Mouse (Mus musculus) adipocyte (in vitro differentiated cells): ENCODE data around the gene D630045J12Rik.
A peak's percentile ranks its signal among the peaks of the same experiment; 100 is the strongest.

ENCODE experiments used
- DNase-seq: peaks from one replicate; pipeline ENCODE4 v3.0.0-alpha.2; 2016; ENCODE audit warnings: low spot score

D630045J12Rik gene

GRCm38 (mm10) chr6:38253736-38254641, at the start of gene D630045J12Rik:
Gene D630045J12Rik, minus strand, starts transcription at chr6:38254009.
- DNase-seq = peak; percentile 68

- peak; percentile 54 for DNase-seq
These were observed 45.1 kb upstream of the D630045J12Rik start, which contains the start of gene Zc3hav1l for GRCm38 (mm10) chr6:38298761-38299401. Gene Zc3hav1l, minus strand, starts transcription at chr6:38299259.

GRCm38 (mm10) chr6:38298246-38298635, 44.4 kb upstream of the D630045J12Rik start:
- peak; percentile 34 for DNase-seq

- DNase-seq = no peak
These were observed 43.9 kb upstream of the D630045J12Rik start for GRCm38 (mm10) chr6:38297580-38298245.

GRCm38 (mm10) chr6:38293708-38294107, 39.9 kb upstream of the D630045J12Rik start:
- no peak for DNase-seq

- DNase-seq = no peak
These were observed 39.2 kb upstream of the D630045J12Rik start for GRCm38 (mm10) chr6:38292871-38293646.

GRCm38 (mm10) chr6:38284422-38284821, 30.6 kb upstream of the D630045J12Rik start:
- DNase-seq = no peak

- peak; percentile 56 for DNase-seq
These were observed 10.7 kb upstream of the D630045J12Rik start for GRCm38 (mm10) chr6:38264466-38264865.

- no peak for DNase-seq
These were observed 9.8 kb upstream of the D630045J12Rik start for GRCm38 (mm10) chr6:38263393-38264159.

GRCm38 (mm10) chr6:38261877-38262276, 8.1 kb upstream of the D630045J12Rik start:
- DNase-seq = no peak

GRCm38 (mm10) chr6:38257506-38257905, 3.7 kb upstream of the D630045J12Rik start:
- no peak for DNase-seq

GRCm38 (mm10) chr6:38256793-38257192, 3.0 kb upstream of the D630045J12Rik start:
- no peak for DNase-seq

GRCm38 (mm10) chr6:38255794-38256193, 2.0 kb upstream of the D630045J12Rik start:
- no peak for DNase-seq

GRCm38 (mm10) chr6:38252766-38253735, 758 bp downstream of the D630045J12Rik start:
- DNase-seq = no peak

- DNase-seq = no peak
These were observed 1.7 kb downstream of the D630045J12Rik start for GRCm38 (mm10) chr6:38252139-38252538.

GRCm38 (mm10) chr6:38251464-38251863, 2.3 kb downstream of the D630045J12Rik start:
- DNase-seq = no peak

- DNase-seq = no peak
These were observed 6.4 kb downstream of the D630045J12Rik start for GRCm38 (mm10) chr6:38247362-38247761.

GRCm38 (mm10) chr6:38244806-38245205, 9.0 kb downstream of the D630045J12Rik start:
- no peak for DNase-seq

- DNase-seq = no peak
These were observed 9.6 kb downstream of the D630045J12Rik start for GRCm38 (mm10) chr6:38244167-38244566.

GRCm38 (mm10) chr6:38242833-38243232, 11.0 kb downstream of the D630045J12Rik start:
- peak; percentile 28 for DNase-seq
